Mouse (Mus musculus) liver, postnatal 0 days (tissue): ENCODE measurements at regions not wholly inside any gene's neighbourhood (a gene's known extent, or its start where the extent isn't known, plus 50 kb on each side); places are given as distances from the start of the nearest gene placed in this dataset.
A peak's percentile ranks its signal among the peaks of the same experiment; 100 is the strongest.

Experiments used
- ATAC-seq: fragments of 200-750 bp; cut with Nextera tagmentation; 2 replicates; pipeline ENCODE4 v1.8.0; 2017; ENCODE audit warnings: mild to moderate bottlenecking, moderate library complexity
- DNase-seq: peaks from one replicate; pipeline ENCODE4 v3.0.0-alpha.2; 2016
- H3K27ac ChIP-seq: fragments of 300-500 bp; sonication (generic); 2 replicates; pipeline ENCODE4 v1.5.1; 2014; ENCODE audit warnings: antibody characterized with exemption, moderate library complexity, mild to moderate bottlenecking, low read depth
- H3K27me3 ChIP-seq: fragments of 300-500 bp; sonication (generic); 2 replicates; pipeline ENCODE4 v1.6.1; 2014; ENCODE audit warnings: low read length, control low read depth, mixed read lengths; ENCODE audit not compliant: insufficient read depth
- H3K36me3 ChIP-seq: fragments of 300-500 bp; sonication (generic); replicated peaks from 2 replicates; pipeline ENCODE4 v1.6.1; 2014; ENCODE audit warnings: mild to moderate bottlenecking, control low read depth, low read length, moderate library complexity, mixed read lengths; ENCODE audit not compliant: insufficient read depth
- H3K4me1 ChIP-seq: fragments of 300-500 bp; sonication (generic); 2 replicates; pipeline ENCODE4 v1.6.1; 2014; ENCODE audit warnings: antibody characterized with exemption, mild to moderate bottlenecking, control low read depth; ENCODE audit not compliant: insufficient read depth
- H3K4me2 ChIP-seq: fragments of 300-500 bp; sonication (generic); 2 replicates; pipeline ENCODE4 v1.6.1; 2014; ENCODE audit warnings: low read depth, mild to moderate bottlenecking, low read length, moderate library complexity, mixed read lengths
- H3K4me3 ChIP-seq: fragments of 300-500 bp; sonication (generic); 2 replicates; pipeline ENCODE4 v1.5.1; 2014; ENCODE audit warnings: low read depth, low read length
- H3K9ac ChIP-seq: fragments of 300-500 bp; sonication (generic); replicated peaks from 2 replicates; pipeline ENCODE4 v1.6.1; 2014; ENCODE audit warnings: mild to moderate bottlenecking, moderate library complexity
- H3K9me3 ChIP-seq: fragments of 300-500 bp; sonication (generic); 2 replicates; pipeline ENCODE4 v1.6.1; 2016; ENCODE audit warnings: mild to moderate bottlenecking, control low read depth, low read length, mixed read lengths
- CTCF ChIP-seq: sonication (generic); IDR thresholded peaks from 2 replicates; pipeline ENCODE4 v1.5.1; 2016; ENCODE audit warnings: antibody characterized with exemption, low read depth
- EP300 ChIP-seq: IDR thresholded peaks from 2 replicates; pipeline ENCODE4 v1.6.1; 2016; ENCODE audit warnings: antibody characterized with exemption, low read depth, mild to moderate bottlenecking
- WGBS: fragments of 180-500 bp; shearing (Covaris S2); extraction: QIAGEN DNeasy Blood & Tissue Kit; methylation state at CpG from one replicate; pipeline ENCODE4 v1.1.7; 2014; ENCODE audit not compliant: insufficient replicate concordance; 5-methylcytosine and 5-hydroxymethylcytosine counted together

GRCm38 (mm10) chr6:117251383-117251925 is 83.1 kb downstream of the Cxcl12 start:
- Histone ChIP-seq H3K27ac (no peak overlapping the region), H3K4me3 (no peak overlapping the region), H3K36me3 (no peaks in the 10 kb centered on the region), H3K4me1 (no peaks in the 10 kb centered on the region), H3K9ac (no peak overlapping the region), H3K4me2 (no peak overlapping the region), H3K9me3 (no peaks in the 10 kb centered on the region), H3K27me3 (no peaks in the 10 kb centered on the region)
- DNase-seq = no peak
- 71% methylated on average over 12 of the region's 12 CpGs for WGBS
- ATAC-seq = no peak
- no peak for TF ChIP-seq EP300
- no peak for TF ChIP-seq CTCF

GRCm38 (mm10) chr6:117252361-117252760 is 84.0 kb downstream of the Cxcl12 start:
- 58% methylated on average over 2 of the region's 2 CpGs for WGBS
- TF ChIP-seq EP300 = no peak
- TF ChIP-seq CTCF = no peak
- ATAC-seq (no peak), DNase-seq (no peak)
- no peaks in the 10 kb centered on the region for H3K9me3 ChIP-seq
- no peak overlapping the region for H3K4me3 ChIP-seq
- H3K4me1 ChIP-seq = no peaks in the 10 kb centered on the region
- H3K27ac ChIP-seq = no peak overlapping the region
- no peak overlapping the region for H3K9ac ChIP-seq
- H3K27me3 ChIP-seq = no peaks in the 10 kb centered on the region
- no peak overlapping the region for H3K4me2 ChIP-seq
- no peaks in the 10 kb centered on the region for H3K36me3 ChIP-seq

- Histone ChIP-seq H3K27me3 (no peaks in the 10 kb centered on the region), H3K4me1 (no peaks in the 10 kb centered on the region), H3K4me3 (no peak overlapping the region), H3K4me2 (no peak overlapping the region), H3K9me3 (no peaks in the 10 kb centered on the region), H3K36me3 (no peaks in the 10 kb centered on the region), H3K9ac (no peak overlapping the region), H3K27ac (no peak overlapping the region)
- no peak for TF ChIP-seq CTCF
- no peak for TF ChIP-seq EP300
- DNase-seq (no peak), ATAC-seq (no peak)
- WGBS = 75% methylated on average over 6 of the region's 6 CpGs
Measured at GRCm38 (mm10) chr6:117253036-117253435, 84.7 kb downstream of the Cxcl12 start.

GRCm38 (mm10) chr6:117253586-117254330 is 85.4 kb downstream of the Cxcl12 start:
- Histone ChIP-seq H3K9me3 (no peaks in the 10 kb centered on the region), H3K4me1 (no peaks in the 10 kb centered on the region), H3K27me3 (no peaks in the 10 kb centered on the region), H3K4me2 (no peak overlapping the region), H3K9ac (no peak overlapping the region), H3K27ac (no peak overlapping the region), H3K36me3 (no peaks in the 10 kb centered on the region), H3K4me3 (no peak overlapping the region)
- no peak for DNase-seq
- TF ChIP-seq CTCF (no peak), EP300 (no peak)
- WGBS = 60% methylated on average over 16 of the region's 16 CpGs
- no peak for ATAC-seq

GRCm38 (mm10) chr6:117254620-117255228 is 86.4 kb downstream of the Cxcl12 start:
- TF ChIP-seq CTCF (no peak), EP300 (no peak)
- H3K27ac ChIP-seq = no peak overlapping the region
- H3K9ac ChIP-seq = no peak overlapping the region
- DNase-seq = peak; percentile 51
- no peaks in the 10 kb centered on the region for H3K36me3 ChIP-seq
- H3K27me3 ChIP-seq = no peaks in the 10 kb centered on the region
- WGBS = 56% methylated on average over 3 of the region's 3 CpGs
- no peaks in the 10 kb centered on the region for H3K4me1 ChIP-seq
- H3K4me3 ChIP-seq = no peak overlapping the region
- H3K9me3 ChIP-seq = no peaks in the 10 kb centered on the region
- H3K4me2 ChIP-seq = no peak overlapping the region
- no peak for ATAC-seq

- Histone ChIP-seq H3K27me3 (no peaks in the 10 kb centered on the region), H3K4me3 (no peak overlapping the region), H3K4me2 (no peak overlapping the region), H3K27ac (no peak overlapping the region), H3K36me3 (no peaks in the 10 kb centered on the region), H3K4me1 (no peaks in the 10 kb centered on the region), H3K9me3 (no peaks in the 10 kb centered on the region), H3K9ac (no peak overlapping the region)
- no peak for DNase-seq
- no peak for TF ChIP-seq EP300
- TF ChIP-seq CTCF = no peak
- 56% methylated on average over 3 of the region's 3 CpGs for WGBS
- no peak for ATAC-seq
Measured at GRCm38 (mm10) chr6:117255399-117256098, 87.2 kb downstream of the Cxcl12 start.
